Mouse (Mus musculus) urinary bladder, postnatal 10 days (tissue): Measurements from ENCODE around the gene Olfr744.
"Not testable (repeated sequence)": the region's sequence is repeated elsewhere in the genome, so short reads cannot be mapped to it uniquely, and the experiment has no call there.

ENCODE experiments used
- DNase-seq: peaks from one replicate; pipeline ENCODE4 v3.0.0; 2022; ENCODE audit warnings: low spot score

Olfr744 gene

GRCm38 (mm10) chr14:50614579-50614978 is at the start of gene Olfr744:
Olfr744 (plus strand) TSS chr14:50614879.
- no peak for DNase-seq

GRCm38 (mm10) chr14:50573056-50573455 is 41.6 kb upstream of the Olfr744 start:
- not testable (repeated sequence) for DNase-seq

GRCm38 (mm10) chr14:50639088-50639487 is 24.4 kb downstream of the Olfr744 start, which contains the start of gene Olfr745:
Olfr745 (plus strand) TSS chr14:50639388.
- no peak for DNase-seq

GRCm38 (mm10) chr14:50646783-50647182 is 32.1 kb downstream of the Olfr744 start, which contains the start of gene Olfr746:
Olfr746 (plus strand) TSS chr14:50647083.
- DNase-seq, result no peak
